Mouse (Mus musculus): ENCODE data around the gene Ap3b1.

- TF ChIP-seq POLR2A (IDR thresholded peaks at IDR 0.05; ENCODE audit: borderline replicate concordance, control insufficient read depth, low read depth, low read length) (peak; percentile 52; the same call in 1 of the 2 replicates), CTCF (IDR thresholded peaks at IDR 0.05; ENCODE audit: control insufficient read depth, insufficient read depth, low read length) (no peak)
These were observed at the start of gene Ap3b1 for GRCm38 (mm10) chr13:94358401-94359265.

All from bone marrow, adult 2 months (tissue).